Mouse (Mus musculus): ENCODE data around the gene 4921511M17Rik. TPM values are rescaled to one million over a fixed set of nuclear protein-coding genes. Genes with fewer than 3 reads are reported as not detected.

Gene 4921511M17Rik
- not detected for polyA plus RNA-seq (2017; shearing (Covaris generic))

GRCm38 (mm10) chrX:154033727-154034126, at the start of gene 4921511M17Rik:
4921511M17Rik (minus strand) TSS chrX:154033827.

GRCm38 (mm10) chrX:154054939-154055338, 21.3 kb upstream of the 4921511M17Rik start, which contains the start of gene Gm10057:
Gm10057 (minus strand) TSS chrX:154055039.

GRCm38 (mm10) chrX:154012540-154012939, 21.1 kb downstream of the 4921511M17Rik start, which contains the start of gene Samt1:
Samt1 (minus strand) TSS chrX:154012640.

Other genes with a start within 250 kb of the 4921511M17Rik start
- 1.3 TPM for gene Spin2c, start 201.6 kb downstream of the 4921511M17Rik start, polyA plus RNA-seq (2017; shearing (Covaris generic))
- not detected for gene Samt1, start 21.2 kb downstream of the 4921511M17Rik start, polyA plus RNA-seq (2017; shearing (Covaris generic))
- gene Gm10057, start 21.2 kb upstream of the 4921511M17Rik start, polyA plus RNA-seq (2017; shearing (Covaris generic)): not detected
- gene Gm15140, start 86.9 kb upstream of the 4921511M17Rik start, polyA plus RNA-seq (2017; shearing (Covaris generic)): not detected